Mouse (Mus musculus) hindbrain, embryonic 15.5 days (tissue): ENCODE data around the gene Olfr455. TPM values are rescaled to one million over a fixed set of nuclear protein-coding genes. Genes with fewer than 3 reads are reported as not detected.

ENCODE experiments used
- polyA plus RNA-seq: library from polyadenylated mRNA; unstranded; fragments of >200 nt; fragmentation: Nextera tagmentation; extraction: Ambion mirVana; gene quantifications from 2 replicates; pipeline ENCODE4 v1.2.1, GENCODE M21; 2015

The Olfr455 gene
- polyA plus RNA-seq, 1 experiment from 2014 or later = not detected

Other genes with a start within 250 kb of the Olfr455 start
- gene Fam131b, start 222.9 kb downstream of the Olfr455 start, polyA plus RNA-seq = 6.5 and 7.5 TPM in 2 replicates
- gene Zyx, start 198.0 kb downstream of the Olfr455 start, polyA plus RNA-seq = 50.2 and 63.0 TPM in 2 replicates
- 0.29 and 0.56 TPM in 2 replicates for gene Epha1, start 174.3 kb downstream of the Olfr455 start, polyA plus RNA-seq
- gene Tas2r143, start 147.3 kb downstream of the Olfr455 start, polyA plus RNA-seq = not detected in 2 replicates
- not detected in 2 replicates for gene Tas2r135, start 142.2 kb downstream of the Olfr455 start, polyA plus RNA-seq
- gene Tas2r126, start 113.1 kb downstream of the Olfr455 start, polyA plus RNA-seq = not detected in 2 replicates
- 0.12 TPM in 1 of 2 replicates, not detected in the other for gene Olfr458, start 82.4 kb downstream of the Olfr455 start, polyA plus RNA-seq
- not detected in 2 replicates for gene Olfr457, start 71.3 kb downstream of the Olfr455 start, polyA plus RNA-seq
- gene Olfr456, start 60.4 kb downstream of the Olfr455 start, polyA plus RNA-seq = not detected in 2 replicates
- not detected in 2 replicates for gene Tcaf3, start 50.1 kb upstream of the Olfr455 start, polyA plus RNA-seq
- 2.4 and 3.1 TPM in 2 replicates for gene Tcaf2, start 97.7 kb upstream of the Olfr455 start, polyA plus RNA-seq
- gene Tcaf1, start 162.5 kb upstream of the Olfr455 start, polyA plus RNA-seq = 202 and 215 TPM in 2 replicates
- not detected in 2 replicates for gene Olfr453, start 191.8 kb upstream of the Olfr455 start, polyA plus RNA-seq
- gene Olfr38, start 208.8 kb upstream of the Olfr455 start, polyA plus RNA-seq = not detected in 2 replicates
- not detected in 2 replicates for gene Olfr452, start 237.5 kb upstream of the Olfr455 start, polyA plus RNA-seq